Mouse (Mus musculus) CD8-positive naive resting alpha-beta T cell, adult 2 months (primary cell): Measurements from ENCODE around the gene C1qtnf1.
A peak's percentile ranks its signal among the peaks of the same experiment; 100 is the strongest.

ENCODE experiments used
- DNase-seq, 2 experiments: peaks; one replicate each; pipeline ENCODE4 v3.0.0; 2022; ENCODE audit warnings: low read depth in 2 of 2, low spot score in 2 of 2

Gene C1qtnf1

DNA sequence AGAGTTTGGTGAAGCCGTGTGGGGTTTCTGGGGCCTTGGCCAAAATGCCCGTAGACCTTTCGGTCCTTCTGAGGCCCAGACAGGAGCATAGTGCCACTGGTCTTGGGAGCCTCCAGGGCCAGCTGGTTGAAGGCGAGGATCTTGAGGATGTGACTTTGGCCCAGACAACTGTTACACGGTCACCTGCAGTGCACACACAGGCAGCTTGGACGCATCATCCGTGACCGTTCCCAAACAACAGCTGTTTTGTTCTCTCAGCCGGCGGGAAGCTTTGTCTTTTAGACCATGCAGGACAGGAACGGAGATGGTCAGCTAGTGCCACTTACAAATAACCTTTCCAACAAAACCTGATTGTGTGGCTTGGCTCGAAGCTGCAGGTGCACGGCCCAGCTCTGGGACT, 43.7 kb downstream of the C1qtnf1 start:
- no peak for DNase-seq

DNA sequence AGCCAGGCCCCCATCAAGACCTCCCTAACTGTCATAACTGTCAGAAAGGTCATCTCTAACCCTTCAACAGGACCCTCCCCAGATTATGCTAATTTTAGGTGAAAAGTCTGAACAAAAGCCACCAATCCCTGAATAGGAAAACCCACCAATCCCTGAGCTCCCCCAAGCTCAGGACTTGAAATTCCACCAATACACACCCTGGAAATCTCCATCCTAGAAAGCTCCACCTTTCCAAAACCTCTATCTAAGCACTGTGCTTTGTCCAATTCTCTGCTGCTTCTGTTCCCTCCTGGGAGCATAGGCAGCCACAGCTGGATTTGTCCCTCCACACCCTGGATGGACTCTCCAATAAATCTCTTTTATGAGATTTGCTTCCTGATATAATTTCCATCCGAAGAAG, 45.2 kb downstream of the C1qtnf1 start:
- DNase-seq: no peak

DNA sequence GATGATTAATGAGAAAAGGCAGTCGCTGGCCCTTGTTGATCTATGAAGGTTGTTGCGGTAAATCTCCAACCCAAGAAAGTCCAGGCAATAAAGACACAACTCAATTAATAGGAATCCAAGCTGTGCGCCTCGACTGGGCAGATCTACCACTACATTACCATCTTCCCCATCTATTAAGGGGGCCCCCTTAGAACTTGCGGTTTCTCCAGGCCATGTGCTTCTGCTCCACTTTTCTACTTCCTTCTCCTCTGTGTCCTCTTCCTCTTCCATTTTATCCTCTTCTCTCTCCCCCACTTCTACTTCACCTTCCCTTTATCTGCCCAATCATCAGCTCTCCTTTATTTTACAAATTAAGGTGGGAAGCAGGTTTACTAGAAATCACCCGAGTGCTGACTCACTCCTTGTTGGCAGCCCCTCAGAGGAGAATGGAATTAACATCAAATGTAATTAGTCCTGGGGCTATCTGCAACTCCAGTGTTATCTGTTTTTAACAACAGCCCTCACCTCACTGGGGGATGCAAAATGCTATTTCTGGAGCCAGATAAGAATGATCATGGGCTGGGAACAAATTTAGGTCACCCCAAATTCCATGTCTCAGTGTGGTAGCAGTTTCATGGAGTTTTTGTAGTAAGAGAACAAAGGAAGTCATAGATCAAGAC, 46.0 kb downstream of the C1qtnf1 start:
- DNase-seq: no peak

DNA sequence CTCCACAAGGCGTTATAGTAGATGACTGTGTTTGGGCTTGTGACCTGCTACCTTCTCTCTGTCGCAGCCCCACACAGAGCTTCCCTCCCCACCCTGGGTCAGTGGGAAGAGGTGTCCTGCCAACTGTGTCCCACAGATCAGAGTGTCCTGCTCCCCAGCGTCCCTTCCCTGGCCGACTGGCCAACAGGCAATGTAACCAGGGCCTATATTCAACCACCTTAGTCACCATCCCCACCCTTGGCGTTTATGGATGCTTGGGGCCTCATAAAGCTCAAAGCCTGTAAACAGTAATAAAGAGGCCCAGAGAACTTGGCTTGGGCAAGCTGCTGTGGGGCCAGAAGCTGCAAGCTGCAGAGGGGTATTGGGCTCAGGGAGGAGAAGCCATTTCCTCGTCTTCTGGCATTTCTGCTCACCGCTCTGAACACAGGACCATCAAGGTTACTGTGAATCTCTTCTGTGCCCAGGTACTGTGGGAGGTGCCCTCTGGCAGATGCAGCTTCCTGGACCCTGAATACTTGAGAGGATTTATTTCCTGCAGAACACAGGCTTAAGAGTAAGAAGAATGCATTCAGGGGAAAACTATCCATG, 47.6 kb downstream of the C1qtnf1 start:
- DNase-seq: no peak

DNA sequence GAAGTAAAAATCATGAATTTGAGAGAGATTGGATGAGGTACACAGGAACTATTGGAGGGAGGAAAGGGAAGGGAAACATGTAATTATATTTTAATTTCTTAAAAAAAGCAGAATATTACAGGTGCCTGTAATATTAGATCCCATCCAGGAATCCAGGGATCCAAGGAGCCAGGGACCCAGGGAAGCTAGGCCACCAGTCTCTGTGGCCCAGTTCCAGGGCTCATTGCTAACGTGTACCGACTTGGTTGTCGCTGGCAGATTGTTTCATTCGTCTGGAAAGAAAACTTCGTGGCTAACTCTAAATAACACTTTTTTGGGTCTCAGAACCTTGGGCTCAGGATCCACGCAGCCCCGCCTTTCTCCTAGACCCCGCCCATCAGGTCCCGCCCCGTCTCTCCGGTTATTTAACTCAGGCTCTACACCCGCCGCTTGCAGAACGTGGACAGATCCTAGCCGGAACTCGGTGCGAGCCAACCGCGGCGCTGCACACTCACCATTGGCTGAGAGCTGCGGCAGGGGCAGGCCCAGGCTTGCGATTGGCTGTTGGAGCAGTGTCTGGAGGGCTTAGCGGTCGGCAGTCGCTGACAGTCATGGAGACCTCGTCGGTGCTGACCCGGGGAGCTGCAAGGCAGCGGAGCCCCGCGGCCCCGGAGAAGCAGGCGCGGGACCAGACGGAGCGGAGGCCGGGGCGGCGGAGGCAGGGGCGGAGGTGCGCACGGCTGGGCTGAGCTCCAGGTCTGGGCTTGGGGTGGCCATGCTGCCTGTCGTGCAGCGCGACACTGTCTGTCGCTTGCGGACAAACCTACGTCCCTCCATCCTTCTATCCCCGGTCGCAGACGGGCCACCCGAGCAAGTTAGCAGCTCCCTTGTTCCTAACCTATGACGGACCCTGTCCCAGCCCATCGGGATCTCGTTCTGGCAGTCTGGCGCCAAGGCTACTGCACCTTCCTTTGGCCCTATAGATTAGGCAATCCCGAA, 48.7 kb downstream of the C1qtnf1 start, which contains the start of gene Engase:
TSS of gene Engase (plus strand) at position 434 of the 978 bp plus-strand sequence.
- peak; percentile 85 to 89 for DNase-seq

DNA sequence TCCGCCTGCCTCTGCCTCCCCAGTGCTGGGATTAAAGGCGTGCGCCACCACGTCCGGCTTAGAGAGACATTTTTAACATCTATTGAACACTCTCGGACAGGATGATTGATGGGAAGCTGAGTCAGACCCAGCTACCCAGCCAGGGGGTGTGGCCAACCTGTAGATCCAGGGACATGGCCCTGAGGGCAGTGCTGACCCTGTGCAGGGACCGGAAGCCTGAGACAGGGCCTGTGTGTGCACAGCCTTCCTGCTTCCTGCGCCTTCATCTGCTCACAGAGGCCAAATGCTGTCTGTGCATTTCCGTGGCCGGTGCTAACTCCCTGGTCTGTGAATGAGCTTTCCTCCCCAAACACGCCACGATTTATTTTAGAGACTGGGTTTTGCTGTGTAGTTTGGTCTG, 51.8 kb downstream of the C1qtnf1 start:
- no peak for DNase-seq

DNA sequence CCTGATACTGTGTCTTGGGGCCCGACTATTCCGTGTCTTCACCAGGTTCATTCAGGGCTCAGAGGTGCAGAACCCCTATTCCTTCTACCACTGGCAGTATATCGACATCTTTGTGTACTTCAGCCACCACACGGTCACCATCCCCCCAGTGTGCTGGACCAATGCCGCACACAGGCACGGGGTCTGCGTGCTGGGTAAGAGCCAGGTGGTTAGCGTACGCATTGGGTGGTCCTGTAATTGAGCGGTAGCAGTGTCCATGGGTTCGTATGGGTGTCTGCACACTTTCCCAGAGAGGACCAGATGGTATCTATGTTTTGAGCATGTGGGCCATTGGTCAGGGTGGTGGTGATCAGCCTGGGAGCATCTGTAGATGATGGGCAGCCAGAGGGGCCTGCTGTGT, 53.2 kb downstream of the C1qtnf1 start:
- no peak for DNase-seq

DNA sequence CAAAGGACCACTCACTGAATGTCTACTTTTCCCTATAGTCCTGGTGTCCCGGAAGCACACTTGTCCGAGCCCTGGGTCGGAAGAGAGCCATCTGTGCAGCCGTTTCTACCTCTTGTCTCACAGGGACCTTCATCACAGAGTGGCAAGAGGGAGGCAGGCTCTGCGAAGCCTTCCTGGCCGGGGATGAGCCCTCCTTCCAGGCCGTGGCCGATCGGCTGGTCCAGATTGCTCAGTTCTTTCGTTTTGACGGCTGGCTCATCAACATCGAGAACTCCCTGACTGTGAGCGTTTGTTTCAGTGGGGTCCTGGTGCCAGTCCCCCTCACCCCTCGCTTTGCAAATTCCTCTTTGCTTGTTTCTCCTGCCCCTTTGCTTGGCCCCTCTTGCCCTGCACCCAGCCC, 53.7 kb downstream of the C1qtnf1 start:
- DNase-seq: no peak

DNA sequence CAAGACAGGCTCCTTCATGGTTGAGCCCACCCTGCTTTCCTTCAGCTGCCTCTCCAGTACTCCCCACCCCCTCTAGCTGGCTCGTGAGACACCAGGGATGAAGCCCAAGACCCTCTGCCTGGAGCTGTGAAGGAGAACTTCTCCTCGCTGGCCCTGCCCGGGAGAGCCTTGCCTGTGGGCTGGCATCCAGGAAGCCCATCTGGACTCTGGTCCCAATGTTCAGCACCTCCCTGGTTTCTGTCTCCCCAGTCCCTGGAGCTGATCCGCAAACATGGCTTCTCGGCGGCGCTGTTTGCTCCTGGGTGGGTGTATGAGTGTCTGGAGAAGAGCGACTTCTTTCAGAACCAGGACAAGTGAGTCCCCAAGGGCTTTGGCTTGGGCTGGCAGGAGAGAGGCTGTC, 56.2 kb downstream of the C1qtnf1 start:
- DNase-seq: no peak

DNA sequence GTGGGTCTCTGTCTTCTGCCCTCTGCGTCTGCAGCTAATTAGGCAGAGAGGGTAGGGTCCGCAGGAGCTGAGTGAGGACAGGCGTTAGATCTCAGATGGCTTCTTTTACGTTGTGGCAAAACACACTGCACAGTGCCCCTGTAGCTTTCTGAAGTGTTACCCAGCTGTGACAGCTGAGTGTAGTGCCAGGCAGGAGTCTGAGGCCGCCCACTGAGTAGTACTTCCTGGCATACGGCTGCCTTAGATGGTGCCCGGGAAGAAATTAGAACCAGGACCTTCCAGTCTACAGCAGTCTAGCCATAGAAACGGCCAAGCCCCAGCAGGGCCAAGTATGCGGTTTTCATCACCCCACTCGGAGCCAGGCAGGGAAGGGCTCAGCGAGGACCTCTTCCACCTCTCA, 57.3 kb downstream of the C1qtnf1 start:
- no peak for DNase-seq

DNA sequence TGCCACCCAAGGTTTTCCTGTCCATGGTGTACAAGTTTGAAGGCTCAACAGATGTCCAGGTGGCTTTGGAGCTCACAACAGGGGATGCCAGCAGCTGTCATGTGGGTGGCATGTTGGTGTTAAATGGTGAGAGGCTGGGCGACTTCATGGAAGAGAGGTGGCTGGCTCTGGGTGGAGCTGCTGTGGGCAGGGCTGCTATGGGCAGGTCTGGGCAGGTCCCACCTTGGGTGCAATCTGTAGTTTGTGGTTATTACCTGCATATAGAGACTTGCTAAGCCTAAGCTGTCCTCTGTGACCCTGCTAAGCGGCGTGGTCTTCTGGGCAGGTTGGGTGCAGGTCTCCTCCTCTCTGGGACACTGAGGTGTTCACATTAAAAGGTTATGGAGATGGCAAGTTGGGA, 57.8 kb downstream of the C1qtnf1 start:
- DNase-seq: no peak

DNA sequence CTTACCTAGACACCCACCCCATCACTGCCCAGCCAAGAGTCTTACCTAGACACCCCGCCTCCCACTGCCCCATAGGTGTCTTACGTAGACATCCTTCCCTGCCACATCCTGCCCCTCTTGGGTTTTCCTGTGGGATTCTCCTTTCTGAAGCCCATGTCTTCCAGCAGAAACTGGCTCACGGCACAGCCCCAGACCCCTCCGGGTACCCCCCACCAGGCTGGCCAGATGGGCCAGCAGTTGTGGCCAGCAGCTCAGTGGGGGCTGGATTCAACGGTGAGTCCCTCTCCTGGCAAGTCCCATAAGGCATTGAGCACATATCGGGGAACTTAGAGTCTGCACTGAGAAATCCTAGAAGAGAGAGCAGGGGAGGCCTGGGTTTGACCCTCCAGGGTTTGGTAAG, 58.3 kb downstream of the C1qtnf1 start:
- no peak for DNase-seq

DNA sequence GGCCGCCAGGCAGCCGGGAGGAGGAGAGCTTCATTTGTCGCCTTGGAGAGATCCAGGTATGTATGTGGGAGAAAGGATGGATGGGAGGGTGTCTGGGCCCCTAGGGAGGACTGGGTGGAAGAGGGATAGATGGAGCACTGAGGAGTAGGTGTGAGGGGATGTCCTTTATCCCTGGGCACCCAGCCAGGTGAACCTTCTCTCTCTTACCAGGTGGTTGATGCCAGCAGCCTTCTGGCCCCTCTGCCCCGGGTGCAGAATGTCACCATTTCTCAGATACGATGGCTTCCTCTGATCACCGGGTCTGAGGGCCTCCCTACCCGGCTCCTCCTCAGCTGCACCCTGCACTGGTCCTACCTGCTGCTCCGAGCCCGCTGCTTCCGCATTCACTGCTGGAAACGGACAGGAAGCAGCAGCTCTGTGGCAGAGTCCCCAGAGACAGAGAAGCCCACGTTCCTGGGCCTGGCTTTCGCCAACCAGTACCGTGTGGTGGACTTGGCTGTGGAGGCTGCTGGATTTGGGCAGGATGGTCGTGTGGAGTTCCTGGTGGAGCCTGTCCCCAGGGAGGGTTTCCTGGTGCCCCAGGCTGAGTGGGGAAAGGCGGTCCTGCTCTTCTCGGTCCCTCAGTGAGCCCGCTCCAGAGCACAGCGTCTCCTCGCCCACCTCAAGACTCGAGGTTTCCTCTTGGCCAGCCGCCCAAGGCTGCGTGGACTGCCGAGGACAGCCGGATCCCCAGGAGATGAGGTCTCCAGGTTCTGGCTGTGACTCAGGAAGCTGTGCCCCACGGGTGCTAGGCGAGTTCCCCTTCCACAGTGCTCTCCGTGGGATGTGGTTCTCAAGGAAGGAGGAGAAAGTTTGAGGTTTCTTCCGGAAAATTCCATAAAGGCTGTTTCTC, 59.1 kb downstream of the C1qtnf1 start:
- no peak for DNase-seq

DNA sequence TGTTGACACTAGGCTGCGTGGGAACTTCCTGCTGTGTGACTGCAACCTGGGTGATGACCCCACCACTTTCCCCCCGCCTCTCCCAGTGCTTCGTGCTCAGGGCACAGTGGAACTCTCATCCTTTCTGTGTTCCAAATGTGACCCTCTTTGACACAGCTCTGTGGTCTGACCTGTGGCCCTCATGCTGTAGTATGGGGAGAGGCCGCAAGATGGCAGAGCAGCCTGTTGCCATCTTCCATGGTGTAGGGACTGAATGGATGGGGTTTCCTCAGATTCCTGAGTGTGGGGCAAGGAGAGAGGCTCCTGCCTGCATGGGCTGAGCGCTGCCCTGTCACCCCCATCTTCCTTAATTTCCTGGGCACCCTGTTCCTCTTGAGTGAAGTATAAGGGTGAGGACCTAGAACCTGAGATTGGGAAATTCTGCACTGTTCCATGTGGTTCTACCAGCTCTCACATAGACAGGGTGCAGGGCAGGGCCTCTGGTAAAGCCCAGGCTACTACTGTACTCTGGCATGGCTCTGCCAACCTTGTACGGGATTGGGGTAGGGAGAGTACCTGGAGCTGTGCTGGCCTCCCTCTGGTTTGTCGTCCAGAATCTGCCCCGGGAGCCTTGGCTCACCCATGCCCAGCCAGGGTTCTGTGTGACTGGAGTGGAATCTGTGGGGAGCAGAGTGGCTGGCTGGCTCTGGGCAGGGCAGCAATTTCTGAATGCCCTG, 60.3 kb downstream of the C1qtnf1 start:
- DNase-seq: no peak

DNA sequence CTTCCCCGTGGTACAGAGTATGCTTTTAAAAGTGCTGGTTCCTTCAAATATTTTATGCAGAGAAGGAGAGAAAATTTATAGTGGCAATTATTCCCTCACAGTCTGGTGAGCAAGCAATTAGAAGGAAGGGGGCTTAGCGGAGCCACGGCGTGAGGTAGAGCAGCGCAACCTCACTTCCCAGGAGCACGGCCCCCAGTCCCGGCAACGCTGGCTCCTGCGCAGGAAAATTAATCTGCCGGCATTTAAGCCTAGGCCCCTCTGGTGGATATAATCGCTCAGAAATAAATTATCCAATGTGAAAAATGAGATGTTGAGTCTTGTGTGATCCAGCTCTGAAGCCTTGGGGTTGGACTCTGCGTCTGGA, 60.9 kb downstream of the C1qtnf1 start:
- DNase-seq: no peak

DNA sequence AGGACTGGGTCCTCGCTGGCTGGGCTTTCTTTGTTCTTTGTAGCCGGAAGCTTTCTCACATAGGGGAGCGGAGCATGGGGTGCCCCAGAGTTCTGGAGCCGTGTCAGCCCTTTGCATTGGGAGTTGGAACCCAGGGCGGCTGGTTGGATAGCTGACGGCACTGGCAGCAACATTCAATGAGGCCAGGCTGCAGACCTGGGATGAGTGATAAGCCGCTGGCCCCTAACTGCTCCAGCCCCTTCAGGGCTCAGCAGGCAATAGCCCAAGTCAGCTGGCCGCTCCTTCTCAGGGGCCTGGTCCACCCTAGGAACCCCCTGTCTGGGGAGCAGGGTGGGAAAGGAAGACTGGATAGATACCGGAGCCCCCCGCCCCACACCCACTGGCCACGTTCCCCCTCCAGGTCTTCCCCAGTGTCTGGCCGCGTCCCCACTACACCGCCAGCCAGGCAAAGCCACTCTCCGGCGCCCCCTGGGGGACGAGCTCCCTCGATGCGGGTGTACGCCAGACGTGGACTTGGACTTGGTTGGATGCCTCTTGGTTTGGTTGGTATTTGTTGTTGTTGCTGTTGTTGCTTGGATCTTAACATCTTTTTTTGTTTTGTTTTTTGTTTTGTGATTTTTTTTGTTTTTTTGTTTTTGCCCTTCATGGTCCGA, 62.7 kb downstream of the C1qtnf1 start:
- DNase-seq: peak; percentile 59 to 78

DNA sequence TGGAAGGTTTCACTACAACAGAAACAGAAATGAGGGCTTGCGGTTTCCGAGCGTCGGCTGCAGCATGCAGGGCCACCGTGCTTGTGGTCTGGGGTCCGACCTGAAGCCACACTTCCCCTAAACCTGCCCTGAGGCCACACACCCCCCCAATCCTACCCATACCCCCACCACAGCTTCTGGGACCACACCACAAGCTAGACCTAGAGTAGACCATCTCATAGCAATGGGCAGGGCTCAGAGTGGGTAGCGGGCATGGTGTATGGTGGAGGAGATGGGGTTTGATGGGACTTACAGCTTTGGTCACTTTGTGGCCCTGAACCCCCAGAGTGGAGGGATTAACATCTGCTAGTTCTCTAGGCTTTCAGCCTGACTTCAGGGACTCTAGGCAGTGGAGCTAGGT, 63.2 kb downstream of the C1qtnf1 start:
- DNase-seq: no peak

DNA sequence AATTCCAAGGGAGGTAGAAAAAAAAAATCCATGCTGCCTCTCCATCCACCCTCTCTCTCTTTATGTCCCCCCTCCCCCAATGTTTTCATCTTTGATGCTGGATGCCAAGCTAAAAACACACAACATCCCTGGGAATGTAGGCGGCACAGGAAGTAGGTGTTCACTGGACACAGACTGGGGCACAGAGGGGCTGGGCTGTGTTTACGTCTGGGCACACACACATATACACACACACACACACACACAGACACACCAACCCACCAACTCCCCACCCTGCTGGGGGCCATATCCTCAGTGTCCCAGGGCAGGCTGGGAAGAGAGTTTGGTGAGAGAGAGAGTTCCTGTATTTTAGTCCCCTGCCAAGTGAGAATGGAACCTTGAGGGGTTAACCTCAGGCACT, 65.5 kb downstream of the C1qtnf1 start:
- no peak for DNase-seq

DNA sequence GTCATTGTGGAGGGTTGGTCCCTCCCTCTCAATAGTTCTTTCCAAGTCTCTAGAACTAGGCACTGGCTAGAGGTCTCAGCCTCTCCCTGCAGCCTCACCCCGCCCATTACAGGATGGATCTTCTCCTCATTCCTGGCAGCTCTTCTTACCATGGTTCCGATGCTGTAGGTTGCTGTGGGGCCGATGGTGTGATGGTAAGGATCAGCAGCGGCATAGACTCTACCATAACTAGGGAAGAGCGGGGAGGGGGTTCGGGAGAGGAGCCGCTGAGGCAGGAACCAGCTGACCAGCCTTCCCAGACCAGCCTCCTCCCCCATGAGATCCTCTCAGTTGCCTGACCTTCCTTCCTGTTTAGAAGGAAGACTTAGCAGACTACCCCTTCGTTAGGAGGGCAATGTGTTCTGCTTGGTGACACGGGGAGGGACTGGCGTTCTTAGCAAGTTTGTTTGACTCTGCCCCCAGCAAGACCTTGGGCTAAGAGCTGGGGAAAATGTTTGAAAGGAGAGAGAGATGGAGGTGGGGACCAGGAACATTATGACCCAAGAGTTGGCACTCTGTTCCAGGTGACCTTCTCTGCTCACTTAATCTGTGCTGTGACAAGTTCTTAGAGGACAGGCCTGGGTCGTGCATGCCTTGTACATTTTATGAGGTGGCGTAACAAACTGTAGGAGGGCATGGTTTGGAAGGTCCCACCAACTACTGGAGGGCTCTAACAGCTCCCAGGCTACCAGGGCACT, 66.2 kb downstream of the C1qtnf1 start:
- DNase-seq: no peak
